Mouse (Mus musculus): ENCODE measurements around the gene Ifnlr1. TPM values are rescaled to one million over a fixed set of nuclear protein-coding genes. Genes with fewer than 3 reads are reported as not detected.
A peak's percentile ranks its signal among the peaks of the same experiment; 100 is the strongest.

The Ifnlr1 gene
- polyA plus RNA-seq, 1 experiment from 2014 or later, result 1.8 TPM

GRCm38 (mm10) chr4:135722540-135723290, 36.6 kb downstream of the Ifnlr1 start:
- no peaks in the 10 kb centered on the region for H3K36me3 ChIP-seq
- H3K27me3 ChIP-seq, result no peaks in the 10 kb centered on the region
- 75% methylated on average over 17 of the region's 17 CpGs for WGBS
- no peak overlapping the region for H3K4me2 ChIP-seq
- H3K4me3 ChIP-seq, result no peak overlapping the region
- peaks cover 4% of the 10 kb centered on the region for H3K9me3 ChIP-seq
- H3K4me1 ChIP-seq, result peaks cover 17% of the 10 kb centered on the region
- H3K9ac ChIP-seq, result no peak overlapping the region
- H3K27ac ChIP-seq, result no peak overlapping the region
- ATAC-seq (ENCODE audit: insufficient number of reproducible peaks, insufficient read depth, low FRiP score, low TSS enrichment, low read depth), result no peak

GRCm38 (mm10) chr4:135726416-135726815, 40.3 kb downstream of the Ifnlr1 start:
- ATAC-seq (ENCODE audit: insufficient number of reproducible peaks, insufficient read depth, low FRiP score, low TSS enrichment, low read depth), result no peak
- H3K4me3 ChIP-seq, result no peak overlapping the region
- peaks cover 18% of the 10 kb centered on the region for H3K4me1 ChIP-seq
- 0 out of 2 replicates have a peak overlapping the region, but pooled peaks have one; percentile 33 for H3K27ac ChIP-seq
- no peaks in the 10 kb centered on the region for H3K27me3 ChIP-seq
- H3K9ac ChIP-seq, result no peak overlapping the region
- no peaks in the 10 kb centered on the region for H3K36me3 ChIP-seq
- H3K4me2 ChIP-seq, result no peak overlapping the region
- peaks cover 4% of the 10 kb centered on the region for H3K9me3 ChIP-seq
- 67% methylated on average over 11 of the region's 11 CpGs for WGBS

- peaks cover 14% of the 10 kb centered on the region for H3K4me1 ChIP-seq
- no peak within 1 kb of the TSS for H3K27ac ChIP-seq
- ATAC-seq (ENCODE audit: insufficient number of reproducible peaks, insufficient read depth, low FRiP score, low TSS enrichment, low read depth), result no peak
- no peak within 1 kb of the TSS for H3K4me3 ChIP-seq
- no peak within 1 kb of the TSS for H3K9ac ChIP-seq
- H3K27me3 ChIP-seq, result no peaks in the 10 kb centered on the region
- H3K9me3 ChIP-seq, result peaks cover 4% of the 10 kb centered on the region
- no peaks in the 10 kb centered on the region for H3K36me3 ChIP-seq
- no peak within 1 kb of the TSS for H3K4me2 ChIP-seq
- WGBS, result 50% methylated on average over 14 of the region's 14 CpGs
Observed at GRCm38 (mm10) chr4:135727817-135728216, 41.7 kb downstream of the Ifnlr1 start, which contains the start of gene Il22ra1. Gene Il22ra1 (plus strand): TSS chr4:135728172.

GRCm38 (mm10) chr4:135730204-135730603, 44.1 kb downstream of the Ifnlr1 start:
- no peaks in the 10 kb centered on the region for H3K36me3 ChIP-seq
- no peak overlapping the region for H3K27ac ChIP-seq
- 0 out of 2 replicates have a peak, but pooled peaks cover 8% of the 10 kb centered on the region for H3K9me3 ChIP-seq
- ATAC-seq (ENCODE audit: insufficient number of reproducible peaks, insufficient read depth, low FRiP score, low TSS enrichment, low read depth), result no peak
- no peak overlapping the region for H3K4me2 ChIP-seq
- no peak overlapping the region for H3K4me3 ChIP-seq
- no peaks in the 10 kb centered on the region for H3K27me3 ChIP-seq
- no peak overlapping the region for H3K9ac ChIP-seq
- peaks cover 14% of the 10 kb centered on the region for H3K4me1 ChIP-seq
- whole genome bisulfite sequencing, result 60% methylated on average over 9 of the region's 9 CpGs

- Histone ChIP-seq H3K9ac (no peak overlapping the region), H3K4me1 (peaks cover 14% of the 10 kb centered on the region), H3K36me3 (no peaks in the 10 kb centered on the region), H3K4me3 (no peak overlapping the region), H3K27me3 (no peaks in the 10 kb centered on the region), H3K9me3 (0 out of 2 replicates have a peak, but pooled peaks cover 8% of the 10 kb centered on the region), H3K27ac (no peak overlapping the region), H3K4me2 (no peak overlapping the region)
- no peak for ATAC-seq (ENCODE audit: insufficient number of reproducible peaks, insufficient read depth, low FRiP score, low TSS enrichment, low read depth)
- WGBS, result 64% methylated on average over 8 of the region's 8 CpGs
Observed at GRCm38 (mm10) chr4:135730951-135731350, 44.9 kb downstream of the Ifnlr1 start.

- Histone ChIP-seq H3K9me3 (0 out of 2 replicates have a peak, but pooled peaks cover 8% of the 10 kb centered on the region), H3K9ac (no peak overlapping the region), H3K27ac (no peak overlapping the region), H3K36me3 (no peaks in the 10 kb centered on the region), H3K4me2 (no peak overlapping the region), H3K4me3 (no peak overlapping the region), H3K27me3 (no peaks in the 10 kb centered on the region), H3K4me1 (peaks cover 4% of the 10 kb centered on the region; the same call in 1 of the 2 replicates)
- 95% methylated on average over 14 of the region's 14 CpGs for WGBS
- ATAC-seq (ENCODE audit: insufficient number of reproducible peaks, insufficient read depth, low FRiP score, low TSS enrichment, low read depth), result no peak
Observed at GRCm38 (mm10) chr4:135733901-135734300, 47.8 kb downstream of the Ifnlr1 start.

GRCm38 (mm10) chr4:135736903-135737302, 50.8 kb downstream of the Ifnlr1 start:
- ATAC-seq (ENCODE audit: insufficient number of reproducible peaks, insufficient read depth, low FRiP score, low TSS enrichment, low read depth), result no peak
- Histone ChIP-seq H3K9me3 (0 out of 2 replicates have a peak, but pooled peaks cover 8% of the 10 kb centered on the region), H3K27ac (no peak overlapping the region), H3K4me1 (peaks cover 4% of the 10 kb centered on the region; the same call in 1 of the 2 replicates), H3K36me3 (no peaks in the 10 kb centered on the region), H3K27me3 (no peaks in the 10 kb centered on the region), H3K9ac (no peak overlapping the region), H3K4me3 (no peak overlapping the region), H3K4me2 (no peak overlapping the region)
- WGBS, result 83% methylated on average over 3 of the region's 3 CpGs

GRCm38 (mm10) chr4:135738237-135738636, 52.1 kb downstream of the Ifnlr1 start:
- H3K9me3 ChIP-seq, result 0 out of 2 replicates have a peak, but pooled peaks cover 8% of the 10 kb centered on the region
- ATAC-seq (ENCODE audit: insufficient number of reproducible peaks, insufficient read depth, low FRiP score, low TSS enrichment, low read depth), result no peak
- H3K36me3 ChIP-seq, result no peaks in the 10 kb centered on the region
- WGBS, result 67% methylated on average over 5 of the region's 5 CpGs
- no peaks in the 10 kb centered on the region for H3K27me3 ChIP-seq
- H3K27ac ChIP-seq, result no peak overlapping the region
- H3K9ac ChIP-seq, result no peak overlapping the region
- H3K4me1 ChIP-seq, result peaks cover 5% of the 10 kb centered on the region; the same call in 1 of the 2 replicates
- H3K4me3 ChIP-seq, result no peak overlapping the region
- no peak overlapping the region for H3K4me2 ChIP-seq

- H3K9me3 ChIP-seq, result 0 out of 2 replicates have a peak, but pooled peaks cover 7% of the 10 kb centered on the region
- H3K36me3 ChIP-seq, result no peaks in the 10 kb centered on the region
- 73% methylated on average over 7 of the region's 7 CpGs for WGBS
- ATAC-seq (ENCODE audit: insufficient number of reproducible peaks, insufficient read depth, low FRiP score, low TSS enrichment, low read depth), result no peak
- peaks cover 14% of the 10 kb centered on the region; the same call in 1 of the 2 replicates for H3K4me1 ChIP-seq
- H3K4me3 ChIP-seq, result no peak overlapping the region
- no peak overlapping the region for H3K9ac ChIP-seq
- no peaks in the 10 kb centered on the region for H3K27me3 ChIP-seq
- H3K4me2 ChIP-seq, result no peak overlapping the region
- H3K27ac ChIP-seq, result no peak overlapping the region
Observed at GRCm38 (mm10) chr4:135739148-135739547, 53.1 kb downstream of the Ifnlr1 start.

GRCm38 (mm10) chr4:135739672-135740071, 53.6 kb downstream of the Ifnlr1 start:
- Histone ChIP-seq H3K4me1 (peaks cover 16% of the 10 kb centered on the region; the same call in 1 of the 2 replicates), H3K9me3 (0 out of 2 replicates have a peak, but pooled peaks cover 2% of the 10 kb centered on the region), H3K27ac (no peak overlapping the region), H3K4me3 (no peak overlapping the region), H3K4me2 (no peak overlapping the region), H3K27me3 (no peaks in the 10 kb centered on the region), H3K36me3 (no peaks in the 10 kb centered on the region), H3K9ac (no peak overlapping the region)
- WGBS, result 91% methylated on average over 14 of the region's 14 CpGs
- no peak for ATAC-seq (ENCODE audit: insufficient number of reproducible peaks, insufficient read depth, low FRiP score, low TSS enrichment, low read depth)

- WGBS, result 25% methylated on average over 6 of the region's 6 CpGs
- no peak overlapping the region for H3K4me3 ChIP-seq
Observed at GRCm38 (mm10) chr4:135743520-135743919, 57.4 kb downstream of the Ifnlr1 start.

More at GRCm38 (mm10) chr4:135743520-135743919, 57.4 kb downstream of the Ifnlr1 start:
- Histone ChIP-seq H3K9ac (no peak overlapping the region), H3K27me3 (no peaks in the 10 kb centered on the region), H3K4me2 (no peak overlapping the region), H3K4me1 (peaks cover 20% of the 10 kb centered on the region; the same call in 1 of the 2 replicates), H3K9me3 (no peaks in the 10 kb centered on the region), H3K36me3 (no peaks in the 10 kb centered on the region), H3K27ac (no peak overlapping the region)
- no peak for ATAC-seq (ENCODE audit: insufficient number of reproducible peaks, insufficient read depth, low FRiP score, low TSS enrichment, low read depth)

Data from embryonic facial prominence, embryonic 13.5 days (tissue).